Mouse (Mus musculus): Measurements from ENCODE around the gene Ifnab.

Ifnab gene

DNA sequence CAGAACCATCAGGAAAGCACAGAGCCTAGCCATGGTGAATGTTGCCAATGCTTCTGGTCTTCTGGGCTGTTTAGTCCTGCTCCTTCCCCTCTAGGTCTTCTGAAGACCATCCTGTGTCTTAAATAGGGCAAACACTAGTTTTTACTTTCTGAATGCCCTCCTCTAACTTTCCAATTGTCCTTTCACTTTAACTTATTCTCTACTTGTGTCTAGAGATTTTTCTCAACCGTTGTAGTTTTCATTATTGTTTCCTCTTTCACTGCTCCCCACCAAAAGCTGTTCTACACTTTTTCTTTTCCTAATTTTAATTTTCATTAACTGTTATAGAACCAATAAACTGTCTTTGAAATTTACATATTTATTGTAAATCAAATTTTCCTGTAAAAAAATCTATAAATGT is 14.3 kb downstream of the Ifnab start, which contains the start of gene Ifna16:
TSS of gene Ifna16 (minus strand) at position 101 of the 400 bp plus-strand sequence.
- DNase-seq (ENCODE audit: low spot score in 2 of 2) = no peak

DNA sequence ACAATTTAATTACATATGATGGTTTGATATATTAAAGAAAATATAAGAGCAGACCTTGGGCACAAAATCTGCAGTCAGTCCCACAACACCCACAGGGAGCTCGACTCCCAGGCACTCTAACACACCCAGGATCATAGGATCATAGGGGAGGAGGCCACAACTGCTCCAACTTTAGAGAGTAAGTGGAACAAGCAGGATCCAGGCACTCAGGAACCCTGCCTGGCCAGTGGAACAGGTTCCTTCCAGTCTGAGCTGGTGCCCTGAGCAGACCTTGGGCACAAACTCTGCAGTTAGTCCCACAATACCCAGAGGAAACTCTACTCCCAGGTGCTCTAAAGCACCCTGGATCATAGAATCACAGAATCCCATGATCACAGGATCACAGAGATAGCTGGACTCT is 35.7 kb downstream of the Ifnab start:
- no peak for DNase-seq (ENCODE audit: low spot score in 2 of 2)

DNA sequence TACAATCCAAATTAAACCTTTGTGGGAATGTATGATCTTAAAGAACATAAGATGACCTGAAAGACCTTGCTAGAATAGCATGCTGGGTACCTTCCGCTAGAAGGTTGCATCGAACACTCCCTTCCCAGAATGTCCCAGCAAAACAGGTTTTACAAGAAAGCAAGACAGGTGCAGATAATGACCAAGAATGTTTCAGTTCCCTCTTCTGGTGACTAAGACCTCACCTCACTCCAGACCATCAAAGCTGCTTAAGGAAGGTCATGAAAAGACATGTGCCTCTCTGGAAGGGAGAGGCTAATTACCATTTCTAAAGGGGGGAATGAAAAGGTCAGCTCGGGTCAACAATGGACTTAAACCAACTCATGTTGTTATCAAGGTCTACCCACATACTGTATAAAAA is 37.5 kb downstream of the Ifnab start:
- DNase-seq (ENCODE audit: low spot score in 2 of 2) = no peak

DNA sequence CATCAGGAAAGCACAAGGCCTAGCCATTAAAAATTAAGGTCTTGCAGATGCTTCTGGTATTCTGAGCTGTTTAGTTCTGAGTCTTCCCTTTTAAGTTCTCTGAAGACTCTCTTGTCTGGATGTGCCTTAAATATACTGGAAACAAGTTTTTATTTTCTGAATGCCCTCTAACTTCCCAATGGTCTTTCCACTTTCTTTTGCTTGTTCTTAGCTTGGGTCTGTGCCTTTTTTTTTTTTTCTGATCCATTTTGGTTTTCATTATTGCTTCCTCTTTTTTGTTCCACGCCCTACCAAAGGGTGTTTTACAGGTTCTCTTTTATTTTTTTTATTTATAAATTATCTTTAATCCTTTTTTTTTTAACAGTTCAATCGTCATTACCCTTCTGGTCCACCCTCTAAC is 46.8 kb downstream of the Ifnab start, which contains the start of gene Ifna13:
TSS of gene Ifna13 (minus strand) at position 101 of the 400 bp plus-strand sequence.
- DNase-seq (ENCODE audit: low spot score in 2 of 2) = no peak

DNA sequence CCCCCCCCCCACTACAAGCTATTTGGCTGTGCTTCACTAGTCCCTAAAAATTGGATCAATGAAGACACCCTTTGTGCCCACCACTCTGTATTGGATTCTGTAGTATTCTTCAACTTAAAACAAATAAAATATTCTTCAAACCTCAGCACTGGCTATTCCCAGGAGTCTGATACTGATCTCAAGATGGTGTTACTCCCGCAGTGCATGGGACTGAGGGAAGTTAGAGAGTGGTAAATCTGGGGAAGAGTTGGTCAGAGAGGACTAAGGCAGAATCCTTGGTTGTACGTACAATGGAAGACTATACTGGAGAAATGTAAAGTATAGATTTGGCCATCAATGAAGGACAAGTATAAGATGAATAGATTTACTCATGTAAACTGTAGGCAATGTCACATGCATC is 48.6 kb downstream of the Ifnab start:
- DNase-seq (ENCODE audit: low spot score in 2 of 2) = no peak

DNA sequence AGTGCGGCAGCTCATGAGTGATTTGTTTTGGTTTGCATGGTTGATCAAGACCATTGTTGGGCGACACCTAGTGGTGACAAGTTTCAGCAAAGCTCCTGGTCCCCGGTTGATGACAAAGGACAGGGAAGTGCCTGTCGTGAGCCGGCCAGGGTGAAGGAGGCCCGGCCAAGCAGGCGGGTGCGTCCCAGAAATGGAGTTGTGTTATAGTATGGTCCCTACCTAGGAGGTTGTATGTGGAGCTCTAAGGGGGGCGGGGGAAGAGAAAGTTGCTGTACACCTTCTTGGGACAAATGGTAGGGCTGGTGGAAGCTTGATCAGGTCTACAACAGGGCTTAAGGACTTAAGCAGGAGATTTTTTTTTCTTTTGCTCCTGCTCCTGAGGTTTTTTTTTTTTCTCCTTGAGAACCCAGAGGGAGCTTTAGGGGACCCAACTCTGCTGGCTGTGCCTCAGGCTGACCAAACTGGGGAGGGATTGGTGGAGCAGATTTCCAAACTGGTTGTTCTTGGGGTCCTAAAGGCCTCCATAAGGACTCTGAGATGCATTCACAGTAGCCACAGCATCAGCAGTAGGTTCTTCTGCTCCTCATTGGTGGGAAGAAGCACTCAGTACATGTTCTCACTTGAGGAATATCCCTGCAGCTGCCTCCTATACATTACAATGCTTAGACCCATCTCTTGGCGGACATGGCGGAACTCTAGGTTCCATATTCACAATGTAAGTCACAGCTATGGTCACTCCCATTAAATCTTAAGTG is 49.9 kb downstream of the Ifnab start:
- peak; percentile 79 to 97 for DNase-seq (ENCODE audit: low spot score in 2 of 2)

DNA sequence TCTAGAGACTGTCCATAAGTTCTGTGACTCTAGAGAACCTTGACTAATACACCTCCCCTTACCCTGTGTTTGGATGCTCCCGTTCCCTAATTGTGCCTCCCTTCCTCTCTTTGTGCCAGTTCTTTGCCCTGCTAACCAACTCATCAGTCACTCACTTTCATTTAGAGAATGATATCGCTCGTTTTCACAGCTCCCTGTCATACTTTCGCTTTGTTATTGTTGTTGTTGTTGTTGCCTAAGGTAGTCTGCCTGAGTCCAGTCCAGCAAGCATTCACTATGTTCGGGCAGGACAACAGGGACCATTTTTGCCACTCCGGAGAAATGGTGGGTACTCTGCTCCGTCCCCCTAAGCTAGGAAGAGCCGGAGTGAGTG is 50.5 kb downstream of the Ifnab start:
- no peak for DNase-seq (ENCODE audit: low spot score in 2 of 2)
